Mouse (Mus musculus) embryonic fibroblast, embryonic 13.5 days (primary cell): ENCODE measurements at regions not wholly inside any gene's neighbourhood (a gene's known extent, or its start where the extent isn't known, plus 50 kb on each side); places are given as distances from the start of the nearest gene placed in this dataset.

Source experiments
- CTCF ChIP-seq: IDR thresholded peaks from 2 replicates; pipeline ENCODE4 v1.5.1; 2011; ENCODE audit warnings: mild to moderate bottlenecking, control low read depth, low read length, moderate library complexity, borderline replicate concordance; ENCODE audit not compliant: insufficient read depth
- POLR2A ChIP-seq: IDR thresholded peaks from 2 replicates; pipeline ENCODE4 v1.6.1; 2011; ENCODE audit warnings: low read depth, mild to moderate bottlenecking, control low read depth, low read length, moderate library complexity

DNA sequence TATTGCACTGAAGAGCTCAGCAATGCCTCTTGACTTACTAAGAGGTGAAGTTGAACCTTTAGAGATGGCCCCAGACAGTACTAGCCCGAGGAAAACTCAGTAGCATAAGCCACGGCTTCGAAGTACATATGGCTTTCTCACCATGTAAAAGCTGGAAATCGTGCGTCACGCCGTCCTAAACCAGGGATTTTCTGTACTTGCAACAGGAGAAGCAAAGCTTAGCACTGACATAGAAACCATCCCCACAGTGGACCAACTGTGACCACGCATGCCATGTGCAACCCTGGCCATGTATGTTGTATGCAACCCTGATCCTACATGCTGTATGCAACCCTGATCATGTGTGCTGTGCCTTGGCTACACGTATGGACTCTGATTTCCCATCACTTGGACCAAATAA, 265.0 kb upstream of the Zfp637 start:
- TF ChIP-seq CTCF = no peak
- no peak for TF ChIP-seq POLR2A
